Mouse (Mus musculus): ENCODE measurements around the gene Ubr1. TPM values are rescaled to one million over a fixed set of nuclear protein-coding genes. Genes with fewer than 3 reads are reported as not detected.

Gene Ubr1
- polyA plus RNA-seq, 1 experiment from 2014 or later = 17.9 TPM

- no peak overlapping the region for H3K4me2 ChIP-seq (ENCODE audit: low read depth, low read length)
- no peaks in the 10 kb centered on the region for H3K9me3 ChIP-seq (ENCODE audit: control insufficient read depth, low read length)
- no peak overlapping the region for H3K4me3 ChIP-seq (ENCODE audit: low read depth, low read length)
- no peak for DNase-seq (ENCODE audit: low spot score)
- H3K4me1 ChIP-seq (ENCODE audit: control insufficient read depth, insufficient read depth, low read length) = no peaks in the 10 kb centered on the region
- WGBS = 86% methylated on average over 3 of the region's 3 CpGs
- H3K27me3 ChIP-seq (replicated peaks; ENCODE audit: control insufficient read depth, insufficient read depth, low read length) = no peaks in the 10 kb centered on the region
- peaks cover 30% of the 10 kb centered on the region for H3K36me3 ChIP-seq (ENCODE audit: control insufficient read depth, insufficient read depth, low read length)
- no peak overlapping the region for H3K27ac ChIP-seq (replicated peaks; ENCODE audit: low read depth, low read length)
- ATAC-seq (ENCODE audit: low read depth) = no peak
- H3K9ac ChIP-seq (ENCODE audit: low read depth, low read length) = no peak overlapping the region
Measured at GRCm38 (mm10) chr2:120858131-120858530, 112.4 kb downstream of the Ubr1 start.

- DNase-seq (ENCODE audit: low spot score) = no peak
- ATAC-seq (ENCODE audit: low read depth) = no peak
- no peak overlapping the region for H3K9ac ChIP-seq (ENCODE audit: low read depth, low read length)
- no peak overlapping the region for H3K4me2 ChIP-seq (ENCODE audit: low read depth, low read length)
- 76% methylated on average over 3 of the region's 3 CpGs for WGBS
- H3K27ac ChIP-seq (replicated peaks; ENCODE audit: low read depth, low read length) = no peak overlapping the region
- H3K27me3 ChIP-seq (replicated peaks; ENCODE audit: control insufficient read depth, insufficient read depth, low read length) = no peaks in the 10 kb centered on the region
- peaks cover 11% of the 10 kb centered on the region for H3K4me1 ChIP-seq (ENCODE audit: control insufficient read depth, insufficient read depth, low read length)
- no peaks in the 10 kb centered on the region for H3K9me3 ChIP-seq (ENCODE audit: control insufficient read depth, low read length)
- no peaks in the 10 kb centered on the region for H3K36me3 ChIP-seq (ENCODE audit: control insufficient read depth, insufficient read depth, low read length)
- no peak overlapping the region for H3K4me3 ChIP-seq (ENCODE audit: low read depth, low read length)
Measured at GRCm38 (mm10) chr2:120853151-120853550, 117.4 kb downstream of the Ubr1 start.

GRCm38 (mm10) chr2:120852626-120853025 is 117.9 kb downstream of the Ubr1 start:
- Histone ChIP-seq H3K4me2 (ENCODE audit: low read depth, low read length) (no peak overlapping the region), H3K27me3 (replicated peaks; ENCODE audit: control insufficient read depth, insufficient read depth, low read length) (no peaks in the 10 kb centered on the region), H3K9me3 (ENCODE audit: control insufficient read depth, low read length) (no peaks in the 10 kb centered on the region), H3K36me3 (ENCODE audit: control insufficient read depth, insufficient read depth, low read length) (no peaks in the 10 kb centered on the region), H3K9ac (ENCODE audit: low read depth, low read length) (no peak overlapping the region), H3K4me1 (ENCODE audit: control insufficient read depth, insufficient read depth, low read length) (peaks cover 11% of the 10 kb centered on the region), H3K4me3 (ENCODE audit: low read depth, low read length) (no peak overlapping the region), H3K27ac (replicated peaks; ENCODE audit: low read depth, low read length) (no peak overlapping the region)
- DNase-seq (ENCODE audit: low spot score) (no peak), ATAC-seq (ENCODE audit: low read depth) (no peak)
- WGBS = 31% methylated on average over 1 of the region's 1 CpGs

GRCm38 (mm10) chr2:120850424-120851082 is 120.0 kb downstream of the Ubr1 start, which contains the start of gene Ttbk2:
Gene Ttbk2, minus strand, starts transcription at chr2:120850604.
- peak within 1 kb of the TSS; percentile 92 for H3K4me3 ChIP-seq (ENCODE audit: low read depth, low read length)
- peaks cover 11% of the 10 kb centered on the region for H3K4me1 ChIP-seq (ENCODE audit: control insufficient read depth, insufficient read depth, low read length)
- ATAC-seq (ENCODE audit: low read depth) (peak; percentile 99), DNase-seq (ENCODE audit: low spot score) (peak; percentile 99)
- H3K4me2 ChIP-seq (ENCODE audit: low read depth, low read length) = peak within 1 kb of the TSS; percentile 82
- no peaks in the 10 kb centered on the region for H3K27me3 ChIP-seq (replicated peaks; ENCODE audit: control insufficient read depth, insufficient read depth, low read length)
- H3K36me3 ChIP-seq (ENCODE audit: control insufficient read depth, insufficient read depth, low read length) = no peaks in the 10 kb centered on the region
- peak within 1 kb of the TSS; percentile 28 for H3K27ac ChIP-seq (replicated peaks; ENCODE audit: low read depth, low read length)
- H3K9me3 ChIP-seq (ENCODE audit: control insufficient read depth, low read length) = no peaks in the 10 kb centered on the region
- 1% methylated on average over 38 of the region's 39 CpGs for WGBS
- H3K9ac ChIP-seq (ENCODE audit: low read depth, low read length) = peak within 1 kb of the TSS; percentile 84

- peak within 1 kb of the TSS; percentile 92 for H3K4me3 ChIP-seq (ENCODE audit: low read depth, low read length)
- no peaks in the 10 kb centered on the region for H3K9me3 ChIP-seq (ENCODE audit: control insufficient read depth, low read length)
- peak; percentile 58 for DNase-seq (ENCODE audit: low spot score)
- H3K36me3 ChIP-seq (ENCODE audit: control insufficient read depth, insufficient read depth, low read length) = no peaks in the 10 kb centered on the region
- peak within 1 kb of the TSS; percentile 82 for H3K4me2 ChIP-seq (ENCODE audit: low read depth, low read length)
- peak within 1 kb of the TSS; percentile 84 for H3K9ac ChIP-seq (ENCODE audit: low read depth, low read length)
- under 1% methylated on average over 18 of the region's 71 CpGs for WGBS
- ATAC-seq (ENCODE audit: low read depth) = peak; percentile 61
- peak within 1 kb of the TSS; percentile 28 for H3K27ac ChIP-seq (replicated peaks; ENCODE audit: low read depth, low read length)
- no peaks in the 10 kb centered on the region for H3K27me3 ChIP-seq (replicated peaks; ENCODE audit: control insufficient read depth, insufficient read depth, low read length)
- peaks cover 11% of the 10 kb centered on the region for H3K4me1 ChIP-seq (ENCODE audit: control insufficient read depth, insufficient read depth, low read length)
Measured at GRCm38 (mm10) chr2:120849449-120850423, 120.8 kb downstream of the Ubr1 start, which contains the start of gene Cdan1. Gene Cdan1, minus strand, starts transcription at chr2:120850128.

GRCm38 (mm10) chr2:120845280-120845679 is 125.2 kb downstream of the Ubr1 start:
- Histone ChIP-seq H3K9ac (ENCODE audit: low read depth, low read length) (no peak overlapping the region), H3K9me3 (ENCODE audit: control insufficient read depth, low read length) (no peaks in the 10 kb centered on the region), H3K4me1 (ENCODE audit: control insufficient read depth, insufficient read depth, low read length) (peaks cover 5% of the 10 kb centered on the region; the same call in 1 of the 2 replicates), H3K27ac (replicated peaks; ENCODE audit: low read depth, low read length) (no peak overlapping the region), H3K4me3 (ENCODE audit: low read depth, low read length) (no peak overlapping the region), H3K27me3 (replicated peaks; ENCODE audit: control insufficient read depth, insufficient read depth, low read length) (no peaks in the 10 kb centered on the region), H3K4me2 (ENCODE audit: low read depth, low read length) (no peak overlapping the region), H3K36me3 (ENCODE audit: control insufficient read depth, insufficient read depth, low read length) (no peaks in the 10 kb centered on the region)
- no peak for ATAC-seq (ENCODE audit: low read depth)
- DNase-seq (ENCODE audit: low spot score) = no peak
- WGBS = 97% methylated on average over 1 of the region's 1 CpGs

- Histone ChIP-seq H3K9me3 (ENCODE audit: control insufficient read depth, low read length) (no peaks in the 10 kb centered on the region), H3K36me3 (ENCODE audit: control insufficient read depth, insufficient read depth, low read length) (no peaks in the 10 kb centered on the region), H3K4me1 (ENCODE audit: control insufficient read depth, insufficient read depth, low read length) (peaks cover 1% of the 10 kb centered on the region; the same call in 1 of the 2 replicates), H3K27ac (replicated peaks; ENCODE audit: low read depth, low read length) (no peak overlapping the region), H3K27me3 (replicated peaks; ENCODE audit: control insufficient read depth, insufficient read depth, low read length) (no peaks in the 10 kb centered on the region), H3K4me2 (ENCODE audit: low read depth, low read length) (no peak overlapping the region), H3K4me3 (ENCODE audit: low read depth, low read length) (no peak overlapping the region), H3K9ac (ENCODE audit: low read depth, low read length) (no peak overlapping the region)
- WGBS = 75% methylated on average over 4 of the region's 4 CpGs
- DNase-seq (ENCODE audit: low spot score) (no peak), ATAC-seq (ENCODE audit: low read depth) (no peak)
Measured at GRCm38 (mm10) chr2:120843990-120844389, 126.5 kb downstream of the Ubr1 start.

- H3K27me3 ChIP-seq (replicated peaks; ENCODE audit: control insufficient read depth, insufficient read depth, low read length) = no peaks in the 10 kb centered on the region
- no peaks in the 10 kb centered on the region for H3K9me3 ChIP-seq (ENCODE audit: control insufficient read depth, low read length)
- no peaks in the 10 kb centered on the region for H3K4me1 ChIP-seq (ENCODE audit: control insufficient read depth, insufficient read depth, low read length)
- no peak overlapping the region for H3K27ac ChIP-seq (replicated peaks; ENCODE audit: low read depth, low read length)
- DNase-seq (ENCODE audit: low spot score) (no peak), ATAC-seq (ENCODE audit: low read depth) (no peak)
- H3K4me3 ChIP-seq (ENCODE audit: low read depth, low read length) = no peak overlapping the region
- 85% methylated on average over 1 of the region's 1 CpGs for WGBS
- H3K36me3 ChIP-seq (ENCODE audit: control insufficient read depth, insufficient read depth, low read length) = 0 out of 2 replicates have a peak, but pooled peaks cover 3% of the 10 kb centered on the region
- no peak overlapping the region for H3K4me2 ChIP-seq (ENCODE audit: low read depth, low read length)
- no peak overlapping the region for H3K9ac ChIP-seq (ENCODE audit: low read depth, low read length)
Measured at GRCm38 (mm10) chr2:120841211-120841610, 129.3 kb downstream of the Ubr1 start.
